Mouse (Mus musculus) retina, embryonic 14.5 days (tissue): ENCODE measurements around the gene Stip1.
"Not testable (repeated sequence)": the region's sequence is repeated elsewhere in the genome, so short reads cannot be mapped to it uniquely, and the experiment has no call there.

Experiments
- DNase-seq: peaks from one replicate; pipeline ENCODE4 v3.0.0-alpha.2; 2015; ENCODE audit warnings: low spot score

Gene Stip1

DNA sequence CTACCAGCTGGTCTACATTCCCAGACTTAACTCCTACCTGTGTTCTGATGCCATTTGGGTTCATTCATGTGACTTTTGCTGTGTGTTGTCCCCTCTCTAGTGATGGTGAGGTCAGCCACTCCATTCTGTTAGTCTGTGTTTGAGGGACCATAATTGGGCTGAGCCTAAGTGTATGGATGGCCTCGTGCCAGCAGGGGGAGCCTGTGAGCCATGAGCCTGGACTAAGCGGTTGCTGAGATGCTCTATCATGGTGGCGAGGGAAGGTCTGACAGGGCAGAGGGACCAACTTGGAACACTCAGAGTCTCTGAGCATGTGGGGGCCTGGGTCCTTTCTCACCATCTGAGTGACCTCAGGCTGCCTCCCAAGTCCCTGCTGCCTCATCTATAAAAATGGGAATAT lies 24.8 kb upstream of the Stip1 start:
- peak; percentile 96 for DNase-seq

DNA sequence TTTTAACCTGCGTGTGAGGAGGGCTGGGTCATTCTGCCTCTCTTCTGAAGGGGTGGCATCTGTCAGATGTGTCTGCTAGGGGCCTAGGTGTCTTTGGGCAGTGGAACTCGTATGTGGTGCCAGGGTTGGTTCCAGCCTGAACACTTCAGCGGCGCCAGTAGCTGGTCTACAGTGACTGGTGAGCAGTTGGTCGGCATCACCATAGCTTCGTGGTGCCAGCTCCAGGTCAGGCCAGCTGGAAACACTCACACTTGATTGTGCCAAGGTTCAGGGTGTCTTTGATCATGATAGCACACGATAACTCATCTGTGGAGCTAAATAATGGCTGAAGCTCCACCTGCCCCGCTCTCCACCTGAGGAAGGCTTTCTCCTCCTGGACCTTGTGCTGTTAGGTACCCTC lies 23.1 kb upstream of the Stip1 start:
- DNase-seq = no peak

DNA sequence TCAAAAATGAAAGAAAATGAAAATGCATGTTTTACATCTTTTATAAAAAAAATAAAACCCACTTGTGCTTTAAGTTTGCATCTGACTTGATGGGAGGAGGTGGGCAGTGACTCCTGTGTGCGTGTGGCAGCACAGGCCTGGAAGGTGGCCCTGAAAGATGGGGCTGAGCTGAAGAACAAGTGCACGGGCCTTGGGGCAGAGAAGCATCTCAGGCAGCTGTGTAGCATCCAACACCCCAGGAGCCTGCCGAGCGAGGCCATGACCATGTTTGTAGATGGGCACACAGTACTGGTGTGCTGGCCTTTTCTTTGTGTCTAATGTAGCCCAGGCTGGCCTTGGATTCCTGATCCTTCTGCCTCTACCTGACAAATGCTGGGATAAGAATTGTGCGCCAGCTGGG lies 22.3 kb upstream of the Stip1 start:
- no peak for DNase-seq

DNA sequence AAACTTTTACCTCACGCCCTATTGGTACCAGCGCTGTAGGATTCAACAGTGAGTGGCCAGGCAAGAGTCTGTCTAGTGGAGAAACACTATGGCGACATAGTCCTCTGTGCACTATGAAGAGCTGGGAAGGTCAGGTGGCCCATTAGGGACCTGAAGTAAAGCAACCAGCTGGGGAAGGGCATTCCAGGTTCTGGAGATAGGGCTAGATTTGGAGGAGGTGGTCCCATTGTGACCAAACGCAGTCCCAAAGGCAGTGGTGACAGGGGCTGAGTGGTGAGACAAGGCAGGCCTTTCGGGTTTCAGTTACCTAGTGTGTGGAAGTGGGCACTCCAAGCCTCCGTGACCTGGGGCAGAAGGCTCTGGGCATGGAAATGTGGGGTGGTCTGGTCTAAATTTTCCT lies 18.8 kb upstream of the Stip1 start:
- DNase-seq = no peak

DNA sequence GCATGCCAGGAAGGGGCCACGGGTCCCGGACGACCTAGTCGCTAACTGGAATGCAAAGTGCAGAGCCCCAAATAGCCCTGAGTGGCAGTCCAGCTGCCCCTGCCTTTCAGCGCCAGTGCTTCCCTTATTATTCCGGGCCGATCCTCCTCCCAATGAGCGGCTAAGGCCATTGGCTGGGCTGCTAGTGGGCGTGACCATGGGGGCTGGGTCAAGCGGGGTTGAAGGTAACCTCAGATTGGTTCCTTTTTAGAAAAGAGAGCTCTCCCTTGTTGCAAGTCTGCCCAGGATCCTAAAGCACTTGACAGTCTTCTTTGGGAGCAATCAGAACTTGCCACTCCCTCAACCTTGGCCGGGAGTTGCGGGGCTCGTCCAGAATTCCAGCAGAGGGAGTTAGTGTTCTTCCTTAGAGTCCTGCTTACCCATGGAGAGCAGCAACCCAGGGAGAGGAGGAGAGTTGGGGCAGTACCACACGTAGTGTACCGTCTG lies 18.0 kb upstream of the Stip1 start:
- DNase-seq = peak; percentile 89

DNA sequence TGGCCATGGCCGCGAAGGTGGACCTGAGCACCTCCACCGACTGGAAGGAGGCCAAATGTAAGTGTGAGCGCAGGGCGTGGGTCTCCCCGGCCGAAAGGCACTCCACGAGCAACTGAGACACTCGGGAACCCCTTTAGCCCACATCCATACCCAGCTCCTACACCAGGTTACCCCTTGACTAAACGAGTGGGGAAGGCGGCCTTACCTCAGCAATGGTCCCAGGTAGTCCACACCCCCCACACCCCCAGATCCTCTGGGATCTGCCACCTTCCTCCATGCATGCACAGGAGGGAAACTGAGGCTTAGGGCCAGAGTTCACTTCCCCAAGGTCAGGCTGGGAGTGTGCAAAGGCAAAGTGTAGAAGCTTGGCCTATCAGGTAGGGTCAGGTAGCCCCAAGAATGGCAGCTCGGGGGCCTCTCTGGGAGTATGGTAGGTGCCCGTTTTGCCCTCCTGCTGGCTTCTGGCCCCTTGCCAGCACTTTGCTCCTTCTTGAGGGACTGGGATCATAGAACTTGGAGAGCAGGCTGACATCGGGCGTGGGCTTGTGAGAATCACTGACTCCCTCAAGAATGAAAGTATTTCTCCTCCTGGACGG lies 17.5 kb upstream of the Stip1 start:
- DNase-seq = no peak

DNA sequence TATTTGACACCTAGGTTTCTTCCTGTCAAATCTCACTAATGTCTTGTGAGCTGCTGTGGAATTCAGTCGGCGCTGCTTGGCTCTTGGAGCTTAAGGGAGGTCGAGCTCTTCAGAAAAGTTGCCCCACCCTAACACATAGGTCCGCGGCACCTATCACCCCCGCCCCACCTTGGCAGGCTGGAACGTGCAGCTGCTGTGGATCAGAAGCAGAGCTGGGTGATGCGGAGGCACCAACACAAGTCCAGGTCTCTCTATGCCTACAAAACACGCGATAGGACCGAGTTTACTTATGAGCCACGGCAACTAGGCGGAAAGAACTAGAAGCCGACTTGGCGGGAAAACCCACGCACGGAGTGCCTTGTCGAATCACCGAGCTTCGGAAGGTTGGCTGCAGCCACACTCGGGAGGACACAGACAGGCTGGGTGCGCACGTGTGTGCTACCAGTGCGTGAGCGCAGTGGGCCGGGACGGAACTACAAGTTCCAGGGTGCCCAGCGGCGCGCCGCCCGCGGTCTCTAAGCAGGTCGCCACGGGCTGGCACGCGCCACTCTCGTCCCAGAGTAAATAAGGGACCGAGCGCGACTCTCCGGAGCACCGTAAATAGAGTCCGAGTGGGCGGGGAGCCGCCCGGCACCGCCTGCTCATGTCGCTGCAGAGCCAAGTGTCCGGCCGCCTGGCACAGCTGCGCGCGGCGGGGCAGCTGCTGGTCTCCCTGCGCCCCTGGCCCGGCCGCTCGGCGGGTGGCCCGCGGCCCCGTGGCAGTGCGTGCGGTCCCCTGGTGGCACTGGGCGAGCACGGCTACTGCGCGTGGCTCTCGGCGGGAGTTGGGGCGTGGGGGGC lies 16.7 kb upstream of the Stip1 start, which contains the start of gene Macrod1:
Gene Macrod1, plus strand, starts transcription at position 563 of the 840 bp plus-strand sequence.
- DNase-seq = peak; percentile 77

DNA sequence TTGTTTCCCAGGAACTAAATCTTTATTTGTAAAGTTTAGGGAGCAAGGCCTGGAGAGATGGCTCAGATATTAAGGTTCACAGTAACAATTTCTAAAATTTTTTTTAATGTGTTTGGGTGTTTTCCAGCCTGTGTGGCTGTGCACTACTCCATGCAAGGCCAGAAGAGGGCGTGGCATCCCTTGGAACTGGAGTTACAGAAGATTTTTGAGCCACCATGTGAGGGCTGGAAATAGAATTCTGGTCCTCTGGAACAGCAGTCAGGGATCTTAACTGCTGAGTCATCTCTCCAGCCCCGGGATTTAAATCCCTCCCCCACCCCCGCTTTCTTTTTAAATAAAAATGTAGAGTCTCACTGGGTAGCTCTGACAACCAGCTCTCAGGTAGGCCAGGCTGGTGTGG lies 15.4 kb upstream of the Stip1 start:
- DNase-seq = no peak

DNA sequence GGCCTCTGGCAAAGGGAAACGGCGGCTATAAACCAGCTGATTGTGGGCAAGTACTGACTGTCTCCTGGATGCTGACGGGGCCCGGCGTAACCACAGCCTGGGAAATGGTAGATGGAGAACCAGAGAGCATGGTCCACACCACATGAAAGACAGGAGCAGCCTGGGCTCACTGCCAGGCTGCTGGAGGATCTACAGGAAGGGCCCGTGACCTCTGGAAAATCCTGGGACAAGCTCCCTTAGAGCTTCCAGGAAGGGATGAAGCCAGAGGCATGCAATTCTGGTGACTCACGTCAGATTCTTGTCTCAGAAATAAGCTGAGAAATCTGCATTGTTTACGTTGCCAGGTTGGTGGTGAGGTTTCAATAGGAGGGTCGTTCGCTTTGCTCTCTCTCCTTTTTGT lies 15.0 kb upstream of the Stip1 start:
- no peak for DNase-seq

DNA sequence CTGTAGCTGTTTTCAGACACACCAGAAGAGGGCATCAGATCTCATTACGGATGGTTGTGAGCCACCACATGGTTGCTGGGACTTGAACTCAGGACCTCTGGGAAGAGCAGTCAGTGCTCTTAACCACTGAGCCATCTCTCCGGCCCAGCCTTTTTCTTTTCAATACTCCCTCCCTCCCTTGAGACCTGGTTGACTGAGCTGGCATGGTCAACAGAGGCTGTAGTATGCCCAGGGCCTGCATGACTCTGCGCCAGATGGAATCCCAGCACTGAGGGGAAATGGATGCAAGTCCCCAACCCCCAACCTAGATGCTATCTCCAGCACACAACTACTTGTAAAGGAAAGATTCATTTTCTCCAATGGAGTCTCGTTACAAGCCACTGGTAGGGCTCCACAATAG lies 13.6 kb upstream of the Stip1 start:
- DNase-seq = not testable (repeated sequence)

DNA sequence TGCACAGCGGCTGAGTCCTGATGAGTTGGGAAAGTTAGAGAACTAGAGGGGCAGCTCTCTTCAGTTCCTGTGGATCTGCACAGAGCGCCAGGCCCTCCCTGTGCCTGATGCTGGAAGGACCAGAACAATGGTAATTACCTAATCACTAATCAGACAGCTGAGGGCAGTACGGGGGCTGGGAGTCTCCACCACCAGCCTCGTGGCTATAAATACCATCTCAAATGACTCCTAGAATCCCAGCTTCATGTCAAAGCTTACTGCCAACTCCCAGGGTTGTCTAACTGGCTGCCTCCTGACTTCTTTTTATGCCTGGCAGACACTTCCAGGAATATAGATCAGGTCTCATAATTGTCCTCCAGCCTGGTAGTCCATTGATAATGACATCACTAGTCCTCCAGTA lies 4.9 kb upstream of the Stip1 start:
- no peak for DNase-seq

DNA sequence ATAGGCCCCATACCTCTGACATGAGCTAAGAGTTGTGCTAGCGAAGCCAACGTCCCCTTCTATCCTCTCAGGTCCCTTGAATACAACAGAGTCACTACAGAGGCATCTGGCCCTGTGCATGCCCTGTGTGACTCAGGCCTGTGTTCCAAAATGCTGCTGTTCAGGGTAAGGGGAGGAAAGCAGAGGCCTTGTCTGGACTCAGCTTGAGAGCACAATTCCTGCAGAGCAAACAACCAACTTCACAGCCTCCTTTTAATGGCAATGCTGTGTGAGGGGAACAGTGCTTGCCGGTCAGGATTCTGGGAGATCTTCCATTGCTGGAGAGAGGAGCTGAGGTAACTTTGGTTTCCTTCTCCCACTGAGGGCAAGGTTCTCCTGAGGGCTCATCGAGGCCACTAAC lies 4.5 kb upstream of the Stip1 start:
- DNase-seq = no peak

DNA sequence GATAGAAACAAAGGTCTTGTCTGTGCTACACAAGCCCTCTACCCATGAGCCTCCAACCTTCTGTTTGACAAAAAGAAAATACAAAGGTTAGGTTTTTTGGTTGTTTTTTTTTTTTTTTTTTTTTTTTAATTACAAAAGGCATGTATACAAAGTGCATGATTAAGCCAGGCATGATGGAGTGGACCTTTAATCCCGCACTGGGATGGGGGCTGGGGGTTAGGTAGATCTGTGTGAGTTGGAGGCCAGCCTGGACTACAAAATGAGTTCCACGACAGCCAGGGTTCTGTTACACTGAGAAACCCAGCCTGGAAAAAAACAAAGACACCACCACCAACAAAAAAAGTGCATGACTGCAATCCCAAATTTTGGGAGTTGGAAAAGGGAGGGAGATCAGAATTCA lies 1.4 kb upstream of the Stip1 start:
- no peak for DNase-seq

DNA sequence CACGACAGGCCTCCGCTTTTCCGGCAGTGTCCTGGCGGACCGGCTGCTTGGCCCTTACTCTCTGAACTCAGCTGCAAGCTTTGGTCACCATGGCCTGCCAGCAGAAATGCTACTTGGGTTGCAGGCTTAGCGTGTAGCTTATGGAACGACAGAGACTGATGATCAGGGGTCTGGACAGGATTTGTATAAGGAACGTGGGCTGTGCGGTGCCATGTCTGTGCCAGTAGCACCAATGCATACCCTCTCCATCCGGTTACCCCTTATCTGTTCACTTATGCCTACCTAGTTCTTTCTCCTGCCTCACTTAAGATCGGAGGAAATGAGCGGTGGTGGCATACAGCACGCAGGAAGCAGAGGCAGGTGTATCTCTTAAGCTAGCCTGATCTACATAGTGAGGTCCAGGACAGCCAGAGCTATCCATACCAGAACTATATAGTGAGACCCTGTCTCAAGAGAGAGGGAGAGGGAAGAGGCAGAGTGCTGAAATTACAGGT lies 917 bp upstream of the Stip1 start:
- DNase-seq = no peak

DNA sequence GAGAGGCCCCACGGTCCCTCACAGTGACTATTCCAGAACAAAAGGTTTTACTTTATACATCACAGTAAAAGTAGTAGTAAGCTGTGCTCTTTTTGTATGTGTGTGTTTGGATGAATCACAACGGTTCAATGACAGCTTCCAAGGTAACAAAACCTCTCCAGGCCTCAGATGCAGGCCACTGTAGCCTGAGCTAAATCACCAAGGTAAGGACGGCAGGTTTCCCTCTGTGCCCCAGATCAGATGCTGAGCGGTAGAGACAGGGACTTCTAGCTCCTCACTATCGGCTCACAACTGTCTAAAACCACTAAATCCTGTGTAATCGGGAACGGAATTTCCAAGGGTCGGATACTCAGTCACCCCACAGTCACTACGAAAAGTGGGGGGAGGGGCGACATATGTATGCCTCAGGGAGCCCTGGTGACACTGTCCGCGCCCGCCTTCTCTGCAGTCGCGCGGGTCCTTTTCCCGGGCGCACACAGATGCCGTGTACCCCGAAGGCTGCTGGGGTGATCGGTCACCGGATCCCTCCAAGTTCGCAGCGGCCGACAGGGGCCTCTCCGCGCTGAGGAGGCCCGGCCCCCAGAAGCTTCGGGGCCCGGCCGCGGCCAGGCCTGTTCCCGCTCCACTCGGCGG lies 563 bp downstream of the Stip1 start:
- peak; percentile 71 for DNase-seq

DNA sequence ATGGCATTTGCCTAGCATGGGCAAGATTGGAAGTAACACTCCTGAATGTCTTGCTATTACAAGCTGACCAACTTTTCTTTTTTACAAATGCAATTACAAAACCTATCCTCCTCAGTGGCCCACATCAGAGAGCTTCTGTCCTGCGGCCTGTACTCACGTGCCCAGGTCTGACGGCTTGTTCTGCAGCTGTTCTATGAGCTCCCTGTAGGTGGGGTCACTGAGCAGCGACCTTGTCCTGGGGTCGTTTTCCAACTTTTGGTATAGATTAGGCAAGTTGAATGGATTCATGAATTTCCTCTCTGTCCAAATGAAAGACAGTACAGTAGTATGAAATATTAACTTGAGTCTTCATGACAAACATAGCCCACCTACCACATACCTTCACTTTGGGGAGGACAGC lies 5.8 kb downstream of the Stip1 start:
- no peak for DNase-seq

DNA sequence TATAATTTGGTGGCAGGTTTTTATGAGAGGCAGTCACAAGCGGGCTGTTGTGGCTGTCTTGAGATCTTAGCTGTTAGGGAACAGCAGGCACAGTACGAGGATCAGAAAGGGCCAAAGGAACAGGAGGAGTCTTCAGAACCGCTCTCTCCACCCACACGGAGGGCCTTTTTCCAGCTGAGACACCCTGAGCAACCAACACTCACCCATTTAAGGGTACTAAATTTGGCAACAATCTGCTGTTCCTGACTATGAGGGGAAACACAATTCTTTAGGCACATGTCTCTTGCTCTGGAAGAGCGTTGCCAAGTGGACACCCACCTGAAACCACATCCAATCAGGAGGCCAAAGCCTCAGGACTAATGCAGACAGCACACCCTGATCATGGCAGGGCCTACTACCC lies 10.2 kb downstream of the Stip1 start:
- no peak for DNase-seq

DNA sequence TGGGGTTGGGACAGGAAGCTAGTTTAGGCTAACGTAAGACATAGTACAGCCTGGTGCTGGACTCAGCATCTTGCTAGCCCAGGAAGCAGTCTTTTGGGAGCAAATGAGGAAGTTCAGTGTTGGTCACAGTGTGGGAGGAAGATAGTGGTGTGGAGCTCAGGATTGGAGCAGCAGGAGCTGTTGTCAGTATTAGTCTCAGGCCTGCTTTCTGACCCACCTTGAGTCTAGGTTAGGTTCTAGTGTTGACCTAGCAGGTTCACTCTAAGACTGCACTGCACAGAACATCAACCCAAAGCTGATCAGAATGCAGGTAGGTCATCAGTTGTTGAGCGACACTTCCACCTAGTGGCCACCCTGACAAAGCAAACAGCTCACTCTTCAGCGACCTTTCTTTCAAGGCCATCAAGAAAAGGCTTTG lies 19.5 kb downstream of the Stip1 start:
- peak; percentile 81 for DNase-seq

DNA sequence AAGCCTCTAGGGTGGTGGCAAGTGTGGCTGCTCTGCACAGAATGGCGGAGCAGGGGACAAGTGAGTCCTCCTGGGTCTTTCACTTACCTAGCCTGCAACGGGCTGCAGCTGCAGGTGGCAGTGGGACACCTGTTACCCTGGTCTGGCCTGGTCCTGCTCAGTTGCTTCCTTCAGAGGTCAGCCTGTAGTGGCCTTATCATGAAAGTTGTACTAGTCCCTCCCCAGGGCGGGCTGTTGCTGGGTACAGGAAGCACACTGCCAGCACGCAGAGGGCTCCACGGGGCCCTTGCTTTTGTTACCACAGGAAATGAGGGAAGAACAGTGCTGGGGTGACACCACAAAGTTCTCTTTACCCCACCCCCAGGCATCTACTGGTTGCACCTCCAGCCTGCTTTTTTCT lies 20.6 kb downstream of the Stip1 start, which contains the start of gene Fermt3:
Gene Fermt3, minus strand, starts transcription at position 279 of the 400 bp plus-strand sequence.
- DNase-seq = no peak

DNA sequence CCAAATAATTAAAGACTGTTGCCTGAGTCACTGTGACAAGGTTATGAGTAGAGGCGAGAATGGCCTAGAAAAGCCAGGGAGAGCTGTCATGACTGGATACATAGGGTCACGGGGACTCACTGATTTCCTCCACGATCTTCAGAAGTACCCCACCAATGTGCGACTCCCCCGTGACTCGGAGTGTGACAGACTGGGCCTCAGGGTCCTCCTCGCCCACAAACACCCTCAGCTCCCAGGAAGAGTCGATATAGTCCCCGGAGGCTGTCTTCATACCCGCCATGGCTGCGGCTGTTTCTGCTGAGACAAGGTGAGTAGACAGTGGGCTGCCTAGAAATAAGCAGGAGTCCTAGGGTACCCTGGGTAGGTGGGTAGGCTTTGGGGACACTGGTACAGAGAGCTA lies 21.2 kb downstream of the Stip1 start:
- no peak for DNase-seq

DNA sequence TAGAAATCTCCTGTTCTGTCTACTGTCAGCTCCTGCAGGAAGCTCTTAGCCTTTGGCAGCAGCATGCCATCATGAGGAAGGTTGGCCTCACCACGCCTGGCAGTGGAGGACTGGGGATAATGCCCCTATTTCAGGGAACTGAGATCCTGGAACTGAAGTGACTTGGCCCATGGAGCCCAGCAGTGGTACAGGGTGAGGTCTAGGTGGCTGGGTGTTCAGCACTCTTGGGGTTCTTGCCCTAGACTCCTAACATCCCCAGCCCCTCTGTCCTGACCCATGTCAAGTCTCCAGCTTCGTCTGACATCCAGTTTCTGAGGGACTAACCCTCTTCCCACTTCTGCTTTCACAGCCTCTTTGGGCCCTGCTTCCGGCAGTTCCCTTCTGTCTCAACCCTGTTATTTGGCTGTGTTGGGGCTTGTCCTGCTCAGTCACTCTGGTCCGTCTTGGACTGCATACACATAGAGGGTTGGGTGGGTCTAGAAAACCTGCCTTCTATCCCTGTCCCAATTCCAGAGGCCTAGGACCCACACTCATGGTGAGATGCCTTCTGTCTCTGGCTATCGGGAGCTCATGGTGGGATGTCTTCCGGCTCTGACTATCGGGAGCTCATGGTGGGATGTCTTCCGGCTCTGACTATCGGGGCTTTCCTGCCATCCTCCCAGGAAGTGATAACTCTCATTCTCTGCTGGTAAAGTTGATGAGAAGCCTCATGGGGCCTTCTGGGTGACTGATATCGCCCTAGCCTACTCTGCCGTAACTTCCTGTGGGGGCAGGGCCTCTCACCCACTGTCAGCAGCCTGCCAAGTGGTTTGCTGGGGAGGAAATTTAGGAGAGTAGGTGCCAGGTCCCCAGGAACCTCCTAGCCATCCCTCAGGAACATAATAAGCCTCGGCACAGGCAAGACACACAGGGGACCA lies 22.0 kb downstream of the Stip1 start:
- no peak for DNase-seq
